Mouse (Mus musculus) CD4-positive, CD25-positive, alpha-beta regulatory T cell, adult 9 weeks (primary cell): ENCODE results near the gene Zfp455. TPM values are rescaled to one million over a fixed set of nuclear protein-coding genes. Genes with fewer than 3 reads are reported as not detected.

ENCODE experiments used
- polyA plus RNA-seq: library from polyadenylated mRNA; unstranded; fragments of 100-300 nt; shearing (Covaris generic); gene quantifications from one replicate; pipeline ENCODE4 v1.2.1, GENCODE M21; 2017

The Zfp455 gene
- polyA plus RNA-seq: 7.0 TPM

DNA sequence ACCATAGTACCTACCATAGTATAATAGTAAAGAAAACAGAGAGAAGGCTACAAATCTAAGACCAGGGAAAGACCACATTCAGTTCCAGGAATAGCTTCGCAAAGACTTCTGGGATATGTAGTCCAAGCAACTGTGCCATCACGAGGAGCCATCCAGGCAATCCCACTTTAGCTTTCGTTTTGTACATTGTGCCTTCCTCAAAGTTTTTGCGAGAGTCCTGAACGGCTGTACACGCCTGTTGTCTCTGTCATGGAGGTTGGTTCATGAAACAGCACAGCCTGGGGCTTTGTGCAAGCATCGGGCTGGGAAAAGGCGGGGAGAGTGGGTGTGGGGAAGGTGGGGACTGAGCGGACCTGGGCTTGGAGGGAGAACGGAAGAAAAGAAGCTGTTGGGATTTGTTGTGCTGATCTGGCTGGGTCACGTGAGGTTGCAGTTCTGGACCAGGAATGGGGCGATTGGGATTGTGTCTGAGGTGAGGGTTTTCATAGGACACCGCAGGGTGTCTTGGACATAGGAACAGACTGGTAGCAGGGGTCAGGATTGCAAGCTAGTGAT lies at the start of gene Zfp455:
Zfp455 (plus strand) TSS at position 167 of the 555 bp plus-strand sequence.

DNA sequence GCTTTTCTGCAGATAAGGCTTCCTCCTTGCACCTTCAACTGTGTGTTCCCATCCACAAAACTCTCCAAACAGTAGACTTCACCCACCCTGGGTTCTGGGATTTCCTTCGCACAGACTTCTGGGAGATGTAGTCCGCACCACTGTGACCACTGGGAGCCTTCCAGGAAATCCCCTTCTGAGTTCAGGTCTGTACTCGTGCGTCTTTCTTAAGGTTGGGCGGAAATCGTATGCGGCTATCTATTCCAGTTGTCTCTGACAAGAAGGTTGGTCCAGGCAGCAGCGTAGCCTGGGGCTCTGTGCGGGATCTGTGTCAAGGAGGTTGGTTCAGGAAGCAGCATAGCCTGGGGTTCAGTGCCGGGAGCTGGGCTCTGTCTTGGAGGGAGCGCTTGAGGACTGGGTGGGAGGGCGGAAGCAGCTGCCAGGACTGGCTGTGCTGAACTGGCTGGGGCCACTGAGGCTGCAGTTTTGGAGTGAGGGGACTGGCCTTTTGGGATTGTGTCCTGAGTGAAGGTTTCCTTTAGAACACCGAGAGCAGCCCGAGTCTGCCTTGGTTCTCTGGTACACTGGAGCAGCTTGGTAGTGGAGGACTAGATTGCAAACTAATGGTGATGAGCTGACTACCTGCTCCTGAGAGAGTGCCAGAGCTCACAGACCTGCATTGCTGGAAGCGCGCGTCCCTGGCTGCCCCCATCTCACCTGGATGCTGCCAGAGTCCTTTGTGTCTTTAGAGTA lies 21.1 kb upstream of the Zfp455 start, which contains the start of gene Rsl1:
Rsl1 (plus strand) TSS at position 192 of the 732 bp plus-strand sequence.

Other genes with a start within 250 kb of the Zfp455 start
- 8.4 TPM for gene Zfp712, start 133.3 kb upstream of the Zfp455 start, polyA plus RNA-seq
- 8.0 TPM for gene Zfp708, start 96.5 kb upstream of the Zfp455 start, polyA plus RNA-seq
- 3.6 TPM for gene Gm28557, start 85.9 kb upstream of the Zfp455 start, polyA plus RNA-seq
- 0.27 TPM for gene Rslcan18, start 78.2 kb upstream of the Zfp455 start, polyA plus RNA-seq
- 2.7 TPM for gene Zfp759, start 72.8 kb upstream of the Zfp455 start, polyA plus RNA-seq
- 19.7 TPM for gene Rsl1, start 21.3 kb upstream of the Zfp455 start, polyA plus RNA-seq
- gene Zfp458, start 84.0 kb downstream of the Zfp455 start, polyA plus RNA-seq: 3.1 TPM
- gene Zfp457, start 112.0 kb downstream of the Zfp455 start, polyA plus RNA-seq: 1.0 TPM
- 7.4 TPM for gene Zfp595, start 138.1 kb downstream of the Zfp455 start, polyA plus RNA-seq
- gene Gm28044, start 166.0 kb downstream of the Zfp455 start, polyA plus RNA-seq: 0.76 TPM
- gene Zfp953, start 166.1 kb downstream of the Zfp455 start, polyA plus RNA-seq: 2.3 TPM
- gene Gm28041, start 181.2 kb downstream of the Zfp455 start, polyA plus RNA-seq: 2.6 TPM
- 8.0 TPM for gene Zfp456, start 181.3 kb downstream of the Zfp455 start, polyA plus RNA-seq
- gene Zfp429, start 205.3 kb downstream of the Zfp455 start, polyA plus RNA-seq: 29.7 TPM
- 3.3 TPM for gene Zfp459, start 226.9 kb downstream of the Zfp455 start, polyA plus RNA-seq